Mouse (Mus musculus): ENCODE measurements around the gene Lyrm4.
A peak's percentile ranks its signal among the peaks of the same experiment; 100 is the strongest.
"Not testable (repeated sequence)": the region's sequence is repeated elsewhere in the genome, so short reads cannot be mapped to it uniquely, and the experiment has no call there.

Lyrm4 gene

DNA sequence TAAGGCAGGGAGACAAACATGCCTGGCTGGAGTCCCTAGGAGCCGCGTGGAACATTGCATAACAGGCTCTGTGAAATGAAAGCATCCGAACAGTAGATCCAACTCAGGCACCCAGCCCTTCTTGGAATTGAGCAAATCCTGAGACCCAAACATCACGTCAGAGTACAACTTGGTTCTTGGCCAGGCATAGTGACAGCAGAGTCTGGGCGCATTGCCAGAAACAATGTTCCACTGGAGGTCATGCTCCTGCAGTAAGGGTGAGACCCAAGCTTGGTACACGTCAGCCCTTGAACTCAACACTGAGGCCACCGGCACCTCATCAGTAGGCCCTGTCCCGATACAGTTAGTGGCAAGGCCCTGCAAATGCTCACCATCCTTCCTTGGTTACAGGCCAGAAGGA lies 123.3 kb downstream of the Lyrm4 start:
- peak; percentile 7 to 58 for DNase-seq (ENCODE audit: low spot score in 2 of 2)

DNA sequence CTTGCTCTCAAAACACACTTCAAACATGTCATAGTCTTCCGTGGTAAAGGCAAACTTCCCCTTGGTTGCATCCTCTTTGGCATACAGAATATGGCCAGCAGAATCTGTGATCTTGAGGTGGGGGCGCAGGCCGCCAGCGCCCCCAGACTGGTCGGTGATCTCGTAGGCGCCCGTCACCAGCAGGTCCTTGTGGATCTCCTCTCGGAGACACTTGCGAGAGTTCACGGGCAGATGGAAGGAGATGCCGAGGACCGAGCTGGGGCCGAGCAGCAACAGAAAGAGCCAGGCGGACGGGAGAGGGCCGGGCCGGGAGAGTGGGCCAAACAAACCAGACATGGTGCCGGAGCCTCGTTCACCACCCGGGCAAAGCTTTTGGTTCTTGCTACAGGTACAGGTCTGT lies 126.1 kb downstream of the Lyrm4 start:
- DNase-seq (ENCODE audit: low spot score in 2 of 2), result not testable (repeated sequence)

DNA sequence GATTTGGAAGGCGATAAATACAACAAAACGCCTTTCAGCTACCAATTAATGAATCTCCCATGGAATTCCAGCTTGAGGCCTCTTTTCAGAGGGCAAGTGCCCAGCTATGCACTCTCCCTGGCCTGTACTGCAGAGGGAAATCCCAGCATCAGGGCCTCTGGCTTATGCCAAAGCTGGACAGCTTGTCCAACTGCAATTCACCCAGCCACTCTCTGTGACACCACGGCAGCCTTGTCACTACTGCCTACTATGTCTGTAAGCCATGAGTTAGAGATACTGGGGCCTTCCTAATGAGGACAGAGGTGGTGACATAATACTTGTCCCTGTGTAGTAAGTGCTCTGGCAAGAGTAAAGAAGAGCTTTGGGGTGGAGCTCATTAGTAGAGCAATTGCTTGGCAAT lies 128.0 kb downstream of the Lyrm4 start:
- DNase-seq (ENCODE audit: low spot score in 2 of 2), result no peak

DNA sequence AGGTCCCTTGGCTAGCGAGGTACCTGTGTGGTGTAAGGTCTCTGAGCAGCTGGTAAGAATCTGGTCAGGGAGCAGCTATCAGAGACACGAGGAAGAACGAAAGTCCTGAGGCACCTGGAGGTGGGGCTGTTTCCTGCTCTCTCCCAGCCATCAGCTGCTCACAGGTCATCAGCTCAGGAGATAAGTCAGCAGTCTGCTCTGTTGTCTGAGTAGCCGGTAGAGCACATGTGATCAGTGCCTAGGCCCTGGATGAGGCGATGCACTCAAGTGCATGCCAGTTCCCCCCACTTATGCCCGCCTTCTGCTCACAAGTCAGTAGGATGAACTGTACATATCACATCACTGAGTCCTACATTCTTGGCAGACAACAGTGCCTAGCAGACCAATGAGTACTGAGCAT lies 134.3 kb downstream of the Lyrm4 start:
- DNase-seq (ENCODE audit: low spot score in 2 of 2), result no peak

DNA sequence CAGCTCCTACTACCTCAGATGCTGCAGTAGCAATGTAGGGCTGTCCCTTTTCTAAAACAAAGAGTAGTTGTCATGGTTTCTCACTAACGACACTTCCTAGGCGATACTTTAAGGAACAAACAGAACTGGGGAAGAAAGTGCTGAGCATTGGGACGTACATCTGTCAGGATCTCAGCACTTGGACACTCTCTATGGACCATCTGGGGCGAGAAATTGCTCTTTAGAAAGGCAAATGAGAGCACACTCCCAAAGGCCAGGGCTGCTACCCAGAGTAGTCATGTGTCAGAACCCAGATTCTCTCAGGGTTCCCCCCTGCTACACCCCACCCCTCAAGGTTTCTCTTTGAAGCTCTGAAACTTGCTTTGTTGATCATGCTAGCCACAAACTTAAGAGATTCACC lies 136.9 kb downstream of the Lyrm4 start:
- DNase-seq (ENCODE audit: low spot score in 2 of 2), result no peak

DNA sequence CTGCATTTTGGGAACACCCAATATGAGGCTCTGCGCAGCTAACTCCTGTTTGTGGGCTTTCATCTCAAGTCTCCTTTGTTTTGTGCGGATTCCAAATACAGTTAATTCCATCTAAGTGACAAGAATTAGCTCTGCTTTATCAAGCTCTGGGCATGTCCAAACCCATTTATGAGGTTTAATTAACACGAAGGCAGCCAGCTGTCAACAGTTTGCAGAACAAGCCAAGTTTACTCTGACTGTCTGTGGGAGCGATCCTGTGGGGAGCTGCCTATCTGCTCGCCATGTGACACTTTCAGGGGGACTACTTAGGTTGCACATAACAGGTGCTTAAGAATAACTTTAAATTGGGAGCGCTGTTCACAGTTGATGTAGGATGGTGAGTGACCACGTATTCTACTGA lies 140.4 kb downstream of the Lyrm4 start:
- no peak for DNase-seq (ENCODE audit: low spot score in 2 of 2)

DNA sequence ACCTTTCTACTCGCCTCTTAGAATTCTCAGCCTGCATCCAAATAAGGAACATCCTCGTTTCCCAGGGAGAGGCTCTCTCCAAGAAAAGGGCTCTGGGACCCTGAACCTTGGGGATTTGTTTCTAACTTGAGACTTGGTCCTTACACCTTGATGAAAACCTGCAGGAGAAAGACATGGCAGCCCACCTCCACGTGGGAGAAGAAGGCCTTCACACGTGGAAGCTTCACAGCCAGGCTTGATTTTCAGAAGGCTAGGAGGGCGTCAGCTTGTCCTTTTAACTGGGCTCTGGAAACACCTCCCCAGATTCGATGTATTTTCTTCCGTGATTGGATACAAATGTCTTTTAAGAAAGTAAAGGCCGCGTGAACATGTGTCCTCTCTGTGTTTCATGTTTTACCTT lies 147.5 kb downstream of the Lyrm4 start:
- DNase-seq (ENCODE audit: low spot score in 2 of 2), result no peak

DNA sequence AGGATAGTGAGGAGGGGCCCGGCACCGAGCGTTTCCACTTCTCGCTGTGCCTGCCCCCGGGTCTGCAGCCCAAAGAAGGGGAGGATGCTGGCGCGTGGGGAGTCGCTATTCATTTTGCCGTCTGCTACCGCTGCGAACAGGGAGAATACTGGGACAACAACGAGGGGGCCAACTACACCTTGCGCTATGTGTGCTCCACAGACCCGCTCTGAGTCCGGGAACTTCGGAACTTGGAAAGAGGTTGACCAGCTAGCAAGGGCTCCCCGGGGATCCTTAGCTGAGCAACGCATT lies 147.9 kb downstream of the Lyrm4 start:
- no peak for DNase-seq (ENCODE audit: low spot score in 2 of 2)

DNA sequence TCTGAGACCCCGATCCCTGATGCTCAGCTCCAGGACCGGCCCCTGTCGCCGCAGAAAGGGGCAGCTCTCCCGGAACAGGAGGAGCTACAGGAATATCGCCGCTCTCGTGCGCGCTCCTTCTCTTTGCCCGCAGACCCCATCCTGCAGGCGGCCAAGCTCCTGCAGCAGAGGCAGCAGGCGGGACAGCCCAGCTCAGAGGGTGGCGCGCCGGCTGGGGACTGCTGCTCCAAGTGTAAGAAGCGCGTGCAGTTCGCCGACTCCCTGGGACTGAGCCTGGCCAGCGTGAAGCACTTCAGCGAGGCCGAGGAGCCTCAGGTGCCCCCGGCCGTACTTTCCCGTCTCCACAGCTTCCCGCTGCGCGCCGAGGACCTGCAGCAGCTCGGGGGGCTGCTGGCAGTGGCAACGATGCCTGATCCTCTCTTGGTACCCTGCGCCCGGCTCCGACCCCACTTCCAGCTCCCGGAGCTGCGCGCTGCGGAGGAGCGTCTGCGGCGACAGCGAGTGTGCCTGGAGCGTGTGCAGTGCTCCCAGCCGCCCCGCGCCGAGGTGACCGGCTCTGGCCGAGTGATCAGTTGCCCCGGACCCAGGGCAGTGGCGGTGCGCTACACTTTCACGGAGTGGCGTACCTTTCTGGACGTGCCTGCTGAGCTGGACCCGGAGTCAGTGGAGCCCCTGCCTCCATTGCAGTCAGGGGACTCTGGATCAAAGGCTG lies 148.5 kb downstream of the Lyrm4 start:
- DNase-seq (ENCODE audit: low spot score in 2 of 2), result peak in 1 of 2 experiments; percentile 34

DNA sequence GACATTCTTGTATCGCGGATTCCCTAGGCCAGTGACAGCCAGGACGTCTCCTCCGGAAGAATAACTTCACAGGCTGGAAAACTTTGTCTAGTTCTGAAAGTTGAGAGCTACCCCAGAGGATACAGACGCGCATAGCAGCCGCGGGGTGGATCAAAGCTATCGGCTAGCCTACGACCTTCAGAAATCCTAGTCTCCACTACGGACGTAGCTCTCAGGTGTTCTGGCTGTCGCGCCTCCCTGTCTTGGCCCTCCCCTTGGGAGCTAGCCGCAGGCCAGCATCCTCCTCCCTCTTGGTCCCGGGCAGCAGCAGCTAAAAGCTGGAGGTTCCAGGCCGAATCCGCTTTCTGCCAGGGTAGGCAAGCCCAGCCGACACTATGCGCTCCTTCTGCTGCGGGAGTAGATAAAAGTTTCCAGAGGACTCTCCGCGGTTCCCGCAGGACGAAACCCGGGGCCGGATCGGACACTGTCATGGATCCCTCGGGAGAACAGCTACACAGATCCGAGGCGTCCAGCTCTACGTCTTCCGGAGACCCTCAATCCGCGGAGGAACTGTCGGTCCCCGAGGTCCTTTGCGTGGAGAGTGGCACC lies 149.1 kb downstream of the Lyrm4 start:
- peak in 1 of 2 experiments; percentile 30 for DNase-seq (ENCODE audit: low spot score in 2 of 2)

DNA sequence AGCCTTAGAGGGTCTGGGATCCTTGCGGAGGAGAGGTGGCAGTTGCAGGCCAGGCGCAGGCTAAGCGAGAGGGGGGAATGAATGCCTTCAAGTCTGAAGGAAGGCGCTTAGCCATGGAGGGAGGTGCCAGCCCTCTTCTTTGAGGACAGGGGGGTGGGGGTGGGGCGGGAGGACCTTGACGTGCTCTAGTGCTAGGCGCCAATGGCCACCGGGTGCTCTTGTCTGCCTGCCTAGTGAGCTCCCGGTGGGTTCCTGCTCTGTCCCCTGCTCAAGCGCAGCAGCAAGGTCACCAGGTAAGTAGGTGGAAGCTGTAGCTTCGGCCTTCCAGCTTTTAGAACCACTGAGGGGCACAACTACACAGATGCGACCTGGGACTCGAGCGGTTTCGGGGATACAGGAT lies 149.6 kb downstream of the Lyrm4 start:
- DNase-seq (ENCODE audit: low spot score in 2 of 2), result no peak

DNA sequence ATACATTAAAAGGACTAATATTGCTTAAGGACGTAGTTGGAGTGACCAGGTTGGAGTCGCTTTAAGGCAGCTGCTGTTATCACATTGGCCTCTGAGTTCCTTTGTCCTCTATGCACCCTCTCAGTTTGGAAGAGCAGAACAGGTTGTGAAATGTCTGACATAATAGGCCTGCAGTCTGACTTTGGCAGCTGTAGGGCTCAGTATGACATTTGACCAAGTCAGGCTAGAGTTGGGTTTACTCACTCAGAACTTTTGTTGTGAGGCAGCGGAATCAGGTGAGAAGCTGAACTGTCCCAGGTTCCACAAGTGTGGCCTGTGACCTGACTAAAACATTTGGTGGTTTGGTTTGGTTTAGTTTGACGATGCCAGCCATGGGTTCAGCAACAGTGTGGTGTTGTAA lies 153.7 kb downstream of the Lyrm4 start:
- DNase-seq (ENCODE audit: low spot score in 2 of 2), result no peak

DNA sequence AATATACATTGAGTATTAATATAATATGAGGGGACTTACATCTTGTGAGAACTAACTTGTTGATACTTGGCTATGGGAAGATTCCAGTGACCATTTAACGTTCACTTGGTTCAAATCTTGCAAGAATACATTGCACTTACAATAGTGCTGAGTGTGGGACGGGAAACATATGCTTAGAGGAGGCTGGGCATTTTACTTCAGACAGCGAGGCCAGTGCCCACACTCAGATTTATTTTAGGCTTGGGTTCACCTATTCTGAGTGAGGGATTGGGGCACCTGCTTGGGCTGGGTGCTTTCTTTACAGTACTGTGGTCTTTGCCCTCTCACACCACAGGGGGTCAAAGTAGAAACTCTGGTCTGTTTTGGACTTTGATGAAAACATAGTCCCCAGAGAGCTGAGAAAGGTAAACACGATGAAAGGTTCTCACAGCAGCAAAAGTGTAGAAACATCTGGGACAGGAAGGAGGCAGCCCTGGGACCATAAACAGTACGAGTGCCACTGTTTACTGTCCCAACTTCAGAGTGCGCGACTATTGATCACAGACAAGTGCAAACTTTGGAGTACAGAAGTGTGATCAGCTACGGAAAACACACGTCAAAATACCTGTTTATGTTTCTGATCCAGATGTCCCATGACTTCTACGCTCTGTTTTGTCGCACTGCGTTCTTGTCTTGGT lies 157.8 kb downstream of the Lyrm4 start:
- no peak for DNase-seq (ENCODE audit: low spot score in 2 of 2)

DNA sequence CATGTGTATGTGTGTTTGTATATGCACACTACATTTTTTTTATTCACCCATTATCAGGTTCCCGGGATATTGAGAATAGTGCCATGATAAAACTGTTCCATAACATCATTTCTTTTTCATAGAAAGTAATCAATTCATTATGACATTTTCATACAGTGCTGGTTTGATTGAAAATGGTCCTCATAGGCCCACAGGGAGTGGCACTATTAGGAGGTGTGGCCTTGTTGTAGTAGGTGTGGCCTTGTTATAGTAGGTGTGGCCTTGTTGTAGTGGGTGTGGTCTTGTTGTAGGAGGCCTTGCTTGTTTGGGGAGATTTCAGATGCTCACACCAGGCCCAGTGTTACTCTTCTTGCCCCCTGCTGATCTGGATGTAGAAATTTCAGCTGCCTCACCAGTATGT lies 158.8 kb downstream of the Lyrm4 start, which contains the start of gene Ppp1r3g:
TSS of gene Ppp1r3g (plus strand) at position 301 of the 400 bp plus-strand sequence.
- no peak for DNase-seq (ENCODE audit: low spot score in 2 of 2)

DNA sequence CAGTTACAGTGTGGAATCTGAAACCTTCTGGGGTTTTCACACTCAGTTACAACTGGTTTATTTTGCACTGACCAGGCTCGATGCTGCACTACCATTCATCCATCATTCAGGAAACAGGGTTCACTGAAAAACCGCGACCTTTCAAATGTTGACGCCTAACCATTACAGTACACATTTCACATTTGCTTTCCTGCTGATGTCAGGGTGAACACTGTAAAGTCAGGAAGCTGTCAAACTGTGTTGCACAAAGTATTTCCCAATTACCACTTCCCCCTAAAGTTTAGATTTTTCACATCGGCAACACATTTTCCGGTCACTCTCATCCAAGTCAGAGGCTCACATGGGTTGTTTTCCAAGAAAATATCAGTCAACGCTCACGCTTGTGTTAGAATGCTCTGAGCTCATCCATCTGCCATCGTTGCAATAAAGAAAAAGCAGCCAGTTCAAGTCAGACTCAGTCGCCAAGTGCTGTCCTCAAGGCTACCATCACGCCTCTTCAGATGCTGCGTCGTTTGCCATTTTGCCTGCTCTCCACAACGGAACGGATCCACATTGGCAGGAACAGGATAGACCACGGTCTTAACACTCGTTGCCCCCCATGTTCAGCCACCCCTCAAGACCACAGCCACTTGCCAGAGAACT lies 167.4 kb downstream of the Lyrm4 start:
- DNase-seq (ENCODE audit: low spot score in 2 of 2), result no peak

DNA sequence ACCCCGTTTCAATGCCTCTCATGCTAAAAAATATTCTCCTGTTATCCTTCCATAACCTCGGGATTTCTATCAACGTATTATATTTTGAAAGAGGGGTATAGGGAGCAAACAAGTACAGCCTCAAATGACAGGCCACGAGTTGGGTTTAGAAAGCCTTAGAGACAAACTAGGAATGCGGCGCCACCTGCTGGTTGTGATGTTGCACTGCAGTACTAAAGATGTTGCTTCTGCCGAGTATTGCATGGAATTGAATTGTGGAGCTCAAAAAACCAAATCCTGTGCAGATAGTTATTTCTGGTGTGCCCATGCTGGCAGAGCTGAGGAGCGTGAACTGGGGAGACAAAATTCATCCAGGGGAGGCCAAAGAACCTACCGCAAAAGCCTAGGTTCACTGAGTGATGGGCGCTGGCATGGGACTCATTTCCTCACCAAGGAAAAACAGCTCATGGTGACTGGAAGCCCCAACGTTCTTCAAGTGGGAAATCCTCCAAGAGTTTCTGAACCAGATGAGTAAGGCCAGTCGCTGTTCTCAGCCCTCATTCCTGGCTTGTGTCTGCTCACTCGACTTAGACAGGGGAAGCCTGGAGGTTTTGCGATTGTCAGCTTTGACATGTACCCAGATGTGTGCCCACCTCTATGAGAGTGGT lies 169.8 kb downstream of the Lyrm4 start:
- peak; percentile 42 to 51 for DNase-seq (ENCODE audit: low spot score in 2 of 2)

DNA sequence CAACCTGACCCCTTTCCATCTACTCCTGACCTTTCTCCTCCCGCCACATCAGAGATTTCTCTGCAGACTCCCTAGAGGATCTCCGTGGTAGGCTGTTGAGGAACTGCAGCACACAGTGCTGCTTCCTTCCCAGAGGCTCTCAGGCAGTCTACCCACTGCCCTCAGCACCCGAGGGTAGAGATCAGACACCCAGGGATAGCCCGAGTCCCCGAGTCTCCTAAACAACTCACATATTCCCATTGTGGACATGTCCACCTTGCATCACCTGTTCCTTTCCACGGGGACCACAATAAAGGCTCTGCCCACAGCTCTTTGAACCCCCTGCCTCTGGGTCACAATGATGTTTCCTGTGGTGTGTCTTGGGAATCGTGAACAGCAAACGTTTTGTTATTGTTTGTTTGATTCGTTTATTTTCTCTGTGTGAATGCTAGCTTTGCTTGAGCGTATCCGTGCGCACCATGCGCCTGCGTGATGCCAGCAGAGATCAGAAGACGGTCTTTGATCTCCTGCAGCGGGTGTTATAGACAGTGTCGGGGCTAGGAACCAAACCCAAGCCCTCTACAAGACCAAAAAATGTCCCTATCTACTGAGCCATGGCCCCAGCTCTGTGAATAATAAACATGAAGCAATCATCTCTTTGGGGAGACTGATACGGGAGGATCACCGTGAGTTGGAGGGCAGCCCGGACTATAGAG lies 170.5 kb downstream of the Lyrm4 start:
- no peak for DNase-seq (ENCODE audit: low spot score in 2 of 2)

DNA sequence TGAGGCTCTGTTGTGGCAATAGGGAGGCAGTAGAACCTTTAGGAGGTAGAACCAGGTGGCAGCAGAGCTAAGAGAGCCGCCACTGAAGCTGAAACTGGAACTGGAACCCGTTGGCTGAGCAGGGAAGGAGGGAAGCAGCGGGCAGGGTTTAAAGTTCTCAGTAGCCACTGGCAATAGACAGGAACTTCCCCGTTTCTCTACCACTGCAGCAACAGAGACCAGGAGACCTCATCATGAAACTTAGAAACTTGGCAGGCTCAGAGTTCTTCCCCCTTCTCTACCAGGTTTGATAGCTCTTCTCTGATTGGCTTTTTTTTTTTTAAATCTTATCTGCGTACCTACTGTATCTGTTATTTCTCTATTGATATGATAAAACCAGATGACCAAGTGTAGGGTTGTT lies 176.4 kb downstream of the Lyrm4 start:
- no peak for DNase-seq (ENCODE audit: low spot score in 2 of 2)

DNA sequence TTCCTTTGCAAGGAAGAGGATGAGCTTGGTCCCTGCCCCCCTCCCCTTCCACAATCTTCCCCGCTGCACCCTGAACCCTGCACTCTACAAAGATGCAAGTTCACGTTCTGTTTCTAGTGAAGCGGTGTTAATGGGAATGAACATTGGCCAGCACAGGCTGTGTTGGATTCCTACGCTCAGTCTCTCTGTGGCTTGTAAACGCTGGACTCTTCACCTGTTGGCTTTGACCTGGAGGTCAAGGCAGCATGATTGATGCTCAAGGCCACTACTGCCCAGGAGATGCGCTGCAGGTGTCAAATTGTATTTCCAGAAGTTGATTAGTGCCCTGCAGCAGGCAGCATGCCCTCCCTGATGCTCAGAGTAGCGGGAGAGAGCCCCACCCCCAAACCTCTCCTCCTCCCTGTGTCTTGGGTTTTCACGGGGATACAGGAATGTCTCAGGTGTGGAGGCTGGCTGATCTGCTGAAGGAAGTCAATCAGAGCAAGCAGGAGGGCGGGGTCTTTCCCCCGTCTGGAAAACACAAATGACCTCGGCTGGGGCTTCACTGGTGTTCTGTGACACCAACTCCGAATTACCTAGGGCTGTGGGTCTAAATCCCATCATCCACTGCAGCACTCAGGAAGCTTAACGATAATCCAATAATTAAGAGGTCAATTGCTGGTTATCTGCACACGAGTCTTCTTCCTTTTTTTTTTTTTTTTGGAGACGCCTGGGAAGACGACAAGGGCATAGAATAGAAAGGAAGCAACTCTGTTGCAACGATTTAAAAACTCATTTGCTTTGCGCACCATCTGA lies 177.3 kb downstream of the Lyrm4 start:
- DNase-seq (ENCODE audit: low spot score in 2 of 2), result no peak

DNA sequence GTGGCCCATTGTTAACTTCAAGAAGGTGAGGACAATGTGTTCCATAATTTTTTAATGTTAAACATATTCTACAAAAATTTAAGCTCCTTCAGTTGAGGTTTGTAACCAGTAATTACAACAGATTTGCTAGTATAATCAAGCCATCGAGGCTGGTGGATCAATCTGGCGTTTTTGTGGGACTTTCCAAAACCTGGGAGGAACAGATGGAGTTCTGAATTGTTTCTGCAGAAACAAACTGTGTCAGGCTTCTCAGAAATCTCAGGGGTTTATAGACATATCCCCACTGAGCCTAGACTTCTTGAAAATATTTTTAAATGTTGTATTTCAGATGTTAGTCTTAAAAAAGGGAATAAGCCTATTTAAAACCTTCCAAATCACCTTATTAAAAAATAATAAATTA lies 179.3 kb downstream of the Lyrm4 start:
- no peak for DNase-seq (ENCODE audit: low spot score in 2 of 2)

Data from urinary bladder, adult 18-20 months (tissue).